Mouse (Mus musculus) kidney, adult 2 months (tissue): ENCODE results near the gene Gast. TPM values are rescaled to one million over a fixed set of nuclear protein-coding genes. Genes with fewer than 3 reads are reported as not detected.

Experiments used
- DNase-seq: peaks from one replicate; pipeline ENCODE4 v3.0.0; 2021
- H3K27ac ChIP-seq: fragments of 200-500 bp; 2 replicates; pipeline ENCODE4 v1.5.1; 2012; ENCODE audit warnings: low read depth, low read length, control low read depth, inconsistent platforms; ENCODE audit not compliant: insufficient read depth
- H3K27me3 ChIP-seq: fragments of 200-500 bp; replicated peaks from 2 replicates; pipeline ENCODE4 v1.6.1; 2012; ENCODE audit warnings: mild to moderate bottlenecking, moderate library complexity, low read length, inconsistent platforms; ENCODE audit not compliant: control insufficient read depth, insufficient read depth
- H3K36me3 ChIP-seq: fragments of 200-500 bp; 2 replicates; pipeline ENCODE4 v1.6.1; 2012; ENCODE audit warnings: mild to moderate bottlenecking, moderate library complexity, low read length, inconsistent platforms; ENCODE audit not compliant: control insufficient read depth, insufficient read depth
- H3K4me1 ChIP-seq: fragments of 200-500 bp; 2 replicates; pipeline ENCODE4 v1.6.1; 2011; ENCODE audit warnings: low read length; ENCODE audit not compliant: control insufficient read depth, insufficient read depth
- H3K4me3 ChIP-seq: fragments of 200-500 bp; 2 replicates; pipeline ENCODE4 v1.5.1; 2011; ENCODE audit warnings: mild to moderate bottlenecking, low read depth, low read length, control low read depth; ENCODE audit not compliant: insufficient read depth
- CTCF ChIP-seq: fragments of 200-500 bp; conservative IDR thresholded peaks from 2 replicates; pipeline ENCODE4 v1.5.1; 2011; ENCODE audit warnings: low read depth, mild to moderate bottlenecking, control low read depth, low read length, moderate library complexity, mixed read lengths; ENCODE audit not compliant: insufficient read depth, insufficient read length
- POLR2A ChIP-seq: fragments of 200-500 bp; IDR thresholded peaks from one replicate; pipeline ENCODE4 v1.6.1; 2011; ENCODE audit warnings: low read depth, low read length, control low read depth
- WGBS: fragments of 180-500 bp; shearing (Covaris S2); methylation state at CpG from one replicate; pipeline ENCODE4 v1.1.7; 2018; 5-methylcytosine and 5-hydroxymethylcytosine counted together
- polyA plus RNA-seq: library from polyadenylated mRNA; depleted of rRNA; stranded (reverse); fragments of >200 nt; gene quantifications from 2 replicates; pipeline ENCODE4 v1.2.3, GENCODE M21; 2012; rRNA removed

Gast gene
- polyA plus RNA-seq: not detected in 2 replicates

GRCm38 (mm10) chr11:100333944-100334457 lies at the start of gene Gast:
Gene Gast, plus strand, starts transcription at chr11:100334407.
- H3K36me3 ChIP-seq: no peaks in the 10 kb centered on the region
- H3K4me3 ChIP-seq: no peak within 1 kb of the TSS
- TF ChIP-seq CTCF: no peak
- no peak for TF ChIP-seq POLR2A
- no peaks in the 10 kb centered on the region for H3K4me1 ChIP-seq
- WGBS: 81% methylated on average over 6 of the region's 6 CpGs
- H3K27me3 ChIP-seq: no peaks in the 10 kb centered on the region
- DNase-seq: no peak
- H3K27ac ChIP-seq: no peak within 1 kb of the TSS

DNA sequence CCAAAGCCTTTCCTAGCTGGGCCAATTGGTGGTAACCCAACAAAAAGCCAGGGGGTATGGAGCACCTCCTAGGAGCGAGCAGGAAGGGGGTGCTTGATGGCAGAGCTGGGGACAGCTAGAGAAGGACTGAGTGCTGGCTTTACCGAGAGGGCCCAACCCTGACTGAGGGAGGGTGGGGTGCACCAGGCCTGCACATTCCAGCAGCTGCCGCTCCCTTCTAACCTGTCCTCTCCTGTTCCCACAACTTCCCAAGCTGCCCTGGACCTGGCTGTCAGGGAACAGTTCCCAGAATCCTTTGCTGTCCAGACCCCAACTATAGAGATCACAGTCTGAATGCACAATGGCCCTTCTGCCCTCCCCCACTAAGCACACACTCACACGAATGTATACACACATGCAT lies 49.2 kb upstream of the Gast start:
- no peaks in the 10 kb centered on the region for H3K36me3 ChIP-seq

DNA sequence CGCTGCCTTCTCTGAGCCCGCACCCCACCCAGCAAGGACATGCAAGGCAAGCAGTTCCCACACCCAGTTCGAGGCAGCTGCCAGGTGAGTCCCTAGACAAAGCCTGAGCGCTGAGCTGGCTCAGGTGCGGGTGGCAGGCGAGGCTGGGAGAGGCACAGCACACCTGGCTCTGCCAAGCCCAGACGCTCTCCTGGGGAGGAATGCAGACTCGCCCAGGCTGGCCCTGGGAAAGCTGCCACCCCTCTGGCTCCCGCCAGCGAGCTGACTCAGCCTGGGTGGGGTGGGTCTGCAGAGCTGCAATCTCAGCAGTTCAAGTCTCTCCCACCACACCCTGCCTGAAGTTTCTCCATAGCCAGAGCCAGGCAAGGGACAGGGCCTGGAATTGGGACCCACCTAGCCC lies 47.2 kb upstream of the Gast start:
- Histone ChIP-seq H3K27me3 (no peaks in the 10 kb centered on the region), H3K4me1 (no peaks in the 10 kb centered on the region), H3K27ac (no peak overlapping the region), H3K4me3 (no peak overlapping the region), H3K36me3 (no peaks in the 10 kb centered on the region)
- no peak for DNase-seq
- 45% methylated on average over 10 of the region's 10 CpGs for WGBS
- TF ChIP-seq POLR2A (no peak), CTCF (no peak)

More for the DNA sequence above, 49.2 kb upstream of the Gast start:
- no peaks in the 10 kb centered on the region for H3K27me3 ChIP-seq
- H3K4me3 ChIP-seq: no peak overlapping the region
- no peaks in the 10 kb centered on the region for H3K4me1 ChIP-seq
- H3K27ac ChIP-seq: no peak overlapping the region
- no peak for DNase-seq
- TF ChIP-seq POLR2A: no peak
- TF ChIP-seq CTCF: no peak
- WGBS: 87% methylated on average over 4 of the region's 4 CpGs

GRCm38 (mm10) chr11:100288942-100289341 lies 45.3 kb upstream of the Gast start:
- WGBS: 67% methylated on average over 6 of the region's 6 CpGs
- TF ChIP-seq POLR2A (no peak), CTCF (no peak)

DNA sequence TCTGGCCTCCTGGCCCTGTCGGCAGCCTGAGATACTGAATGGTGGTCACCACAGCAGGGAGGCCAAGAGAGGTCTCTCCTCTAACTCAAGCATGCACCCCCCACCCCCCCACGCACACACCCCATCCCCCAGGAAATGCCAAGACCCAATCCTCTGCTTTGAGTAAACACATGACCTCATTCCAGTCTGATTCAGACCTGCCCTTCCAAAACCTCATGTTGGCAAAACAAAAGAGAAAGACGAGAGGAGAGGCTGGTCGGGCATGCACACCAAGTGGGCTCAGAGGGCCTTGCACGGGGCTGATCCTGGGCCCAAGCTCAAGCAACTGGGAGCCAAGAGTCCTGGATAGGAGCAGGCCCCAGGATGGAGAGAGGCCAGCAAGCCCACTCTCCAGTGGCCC lies 44.0 kb upstream of the Gast start:
- no peaks in the 10 kb centered on the region for H3K4me1 ChIP-seq
- no peaks in the 10 kb centered on the region for H3K27me3 ChIP-seq
- DNase-seq: peak; percentile 13
- TF ChIP-seq POLR2A (no peak), CTCF (no peak)
- H3K36me3 ChIP-seq: no peaks in the 10 kb centered on the region
- no peak overlapping the region; the same call in 1 of the 2 replicates for H3K27ac ChIP-seq
- 61% methylated on average over 5 of the region's 5 CpGs for WGBS
- H3K4me3 ChIP-seq: no peak overlapping the region

More at GRCm38 (mm10) chr11:100288942-100289341, 45.3 kb upstream of the Gast start:
- no peaks in the 10 kb centered on the region for H3K4me1 ChIP-seq
- no peak overlapping the region for H3K27ac ChIP-seq
- no peaks in the 10 kb centered on the region for H3K36me3 ChIP-seq
- no peak overlapping the region for H3K4me3 ChIP-seq
- peak; percentile 11 for DNase-seq
- H3K27me3 ChIP-seq: no peaks in the 10 kb centered on the region

GRCm38 (mm10) chr11:100292884-100293283 lies 41.3 kb upstream of the Gast start:
- Histone ChIP-seq H3K27me3 (no peaks in the 10 kb centered on the region), H3K4me3 (no peak overlapping the region), H3K36me3 (no peaks in the 10 kb centered on the region), H3K27ac (no peak overlapping the region), H3K4me1 (no peaks in the 10 kb centered on the region)
- WGBS: 67% methylated on average over 6 of the region's 6 CpGs
- no peak for TF ChIP-seq CTCF
- DNase-seq: no peak

DNA sequence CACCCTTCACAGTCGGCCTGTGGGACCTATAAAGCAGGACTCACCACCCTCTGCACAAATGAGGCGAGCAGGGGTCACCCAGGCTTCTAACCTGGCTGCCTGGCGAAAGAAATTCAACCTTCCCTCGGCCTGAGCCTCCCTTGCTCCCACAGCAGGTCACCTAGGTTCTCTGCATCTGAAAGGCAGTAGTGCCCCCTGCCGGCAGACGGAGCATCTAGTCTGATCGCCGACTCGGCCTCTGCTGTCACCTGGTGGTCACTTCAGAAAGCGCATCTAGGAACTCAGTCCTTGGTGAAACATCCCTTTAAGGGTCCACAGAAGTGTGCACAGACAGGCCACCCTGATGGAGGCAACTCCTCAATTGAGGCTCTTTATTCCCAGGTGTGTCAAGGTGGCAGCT lies 38.9 kb upstream of the Gast start:
- Histone ChIP-seq H3K36me3 (no peaks in the 10 kb centered on the region), H3K27ac (no peak overlapping the region), H3K4me3 (no peak overlapping the region), H3K27me3 (no peaks in the 10 kb centered on the region), H3K4me1 (no peaks in the 10 kb centered on the region)
- 5% methylated on average over 10 of the region's 10 CpGs for WGBS
- TF ChIP-seq CTCF (peak; percentile 100; the same call in 1 of the 2 replicates), POLR2A (no peak)
- peak; percentile 75 for DNase-seq

DNA sequence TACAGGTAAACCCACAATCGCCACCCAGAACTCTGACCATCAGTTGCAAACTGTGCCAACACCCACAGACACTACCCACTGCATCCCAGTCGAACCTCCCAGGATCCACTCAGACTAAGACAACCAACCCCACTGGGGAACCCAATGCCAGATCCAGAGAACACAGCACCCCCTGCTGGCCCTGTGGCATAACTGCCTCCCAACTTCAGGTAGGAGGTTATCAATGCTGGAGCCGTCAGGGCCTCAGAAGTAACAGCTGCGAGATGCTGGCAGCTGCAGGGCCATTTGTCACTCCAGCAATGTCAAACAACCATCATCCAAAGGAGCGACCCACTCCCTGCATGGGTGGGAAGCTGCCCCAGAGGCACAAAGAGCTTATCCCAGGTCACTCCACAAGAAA lies 36.4 kb upstream of the Gast start:
- Histone ChIP-seq H3K4me3 (no peak overlapping the region), H3K27ac (no peak overlapping the region), H3K27me3 (no peaks in the 10 kb centered on the region), H3K4me1 (no peaks in the 10 kb centered on the region), H3K36me3 (no peaks in the 10 kb centered on the region)
- DNase-seq: no peak
- TF ChIP-seq POLR2A (no peak), CTCF (peak; percentile 55)
- 34% methylated on average over 5 of the region's 5 CpGs for WGBS
